Mouse (Mus musculus) erythroblast, embryonic 14.5 days (primary cell): Measurements from ENCODE around the gene Asxl1. TPM values are rescaled to one million over a fixed set of nuclear protein-coding genes. Genes with fewer than 3 reads are reported as not detected.
"Not testable (repeated sequence)": the region's sequence is repeated elsewhere in the genome, so short reads cannot be mapped to it uniquely, and the experiment has no call there.

Experiments
- H3K27me3 ChIP-seq: 2 replicates; pipeline ENCODE4 v1.6.1; 2012; ENCODE audit warnings: inconsistent platforms; ENCODE audit not compliant: control insufficient read depth
- H3K36me3 ChIP-seq: 2 replicates; pipeline ENCODE4 v1.6.1; 2012; ENCODE audit warnings: mild to moderate bottlenecking, inconsistent platforms; ENCODE audit not compliant: control insufficient read depth
- H3K4me1 ChIP-seq: 2 replicates; pipeline ENCODE4 v1.6.1; 2012; ENCODE audit warnings: inconsistent platforms; ENCODE audit not compliant: control insufficient read depth
- H3K4me3 ChIP-seq: replicated peaks from 2 replicates; pipeline ENCODE3; 2012; ENCODE audit warnings: moderate library complexity, mild to moderate bottlenecking, inconsistent platforms
- H3K9me3 ChIP-seq: 2 replicates; pipeline ENCODE4 v1.6.1; 2012; ENCODE audit warnings: low read length, inconsistent platforms, mixed read lengths; ENCODE audit not compliant: control insufficient read depth
- GATA1 ChIP-seq: IDR thresholded peaks from 2 replicates; pipeline ENCODE4 v1.6.1; 2012; ENCODE audit warnings: low read length, inconsistent platforms, mixed read lengths
- TAL1 ChIP-seq: IDR thresholded peaks from 3 replicates; pipeline ENCODE4 v1.6.1; 2012; ENCODE audit warnings: low read length, inconsistent platforms, mixed read lengths
- polyA plus RNA-seq: library from polyadenylated mRNA; stranded (reverse); fragments of >175 nt; gene quantifications from 2 replicates; pipeline ENCODE4 v1.2.3, GENCODE M21; 2012

The Asxl1 gene
- polyA plus RNA-seq, 1 experiment = 0.97 TPM

- no peaks in the 10 kb centered on the region for H3K27me3 ChIP-seq
- H3K36me3 ChIP-seq = peaks cover 92% of the 10 kb centered on the region
- H3K4me3 ChIP-seq = no peak overlapping the region
- peaks cover 12% of the 10 kb centered on the region for H3K4me1 ChIP-seq
- no peak for TF ChIP-seq GATA1
- TF ChIP-seq TAL1 = no peak
- H3K9me3 ChIP-seq = no peaks in the 10 kb centered on the region
Measured at GRCm38 (mm10) chr2:153356784-153357183, 11.2 kb downstream of the Asxl1 start.

- Histone ChIP-seq H3K36me3 (peaks cover 92% of the 10 kb centered on the region), H3K4me1 (peaks cover 9% of the 10 kb centered on the region)
Measured at GRCm38 (mm10) chr2:153361101-153361710, 15.6 kb downstream of the Asxl1 start.

GRCm38 (mm10) chr2:153364531-153364930 lies 18.9 kb downstream of the Asxl1 start:
- H3K9me3 ChIP-seq, H3K27me3 ChIP-seq, H3K4me1 ChIP-seq, H3K4me3 ChIP-seq: not testable (repeated sequence)
- peaks cover 91% of the 10 kb centered on the region for H3K36me3 ChIP-seq

More at GRCm38 (mm10) chr2:153361101-153361710, 15.6 kb downstream of the Asxl1 start:
- TF ChIP-seq TAL1 (no peak), GATA1 (no peak)
- Histone ChIP-seq H3K9me3 (no peaks in the 10 kb centered on the region), H3K27me3 (no peaks in the 10 kb centered on the region), H3K4me3 (no peak overlapping the region)

DNA sequence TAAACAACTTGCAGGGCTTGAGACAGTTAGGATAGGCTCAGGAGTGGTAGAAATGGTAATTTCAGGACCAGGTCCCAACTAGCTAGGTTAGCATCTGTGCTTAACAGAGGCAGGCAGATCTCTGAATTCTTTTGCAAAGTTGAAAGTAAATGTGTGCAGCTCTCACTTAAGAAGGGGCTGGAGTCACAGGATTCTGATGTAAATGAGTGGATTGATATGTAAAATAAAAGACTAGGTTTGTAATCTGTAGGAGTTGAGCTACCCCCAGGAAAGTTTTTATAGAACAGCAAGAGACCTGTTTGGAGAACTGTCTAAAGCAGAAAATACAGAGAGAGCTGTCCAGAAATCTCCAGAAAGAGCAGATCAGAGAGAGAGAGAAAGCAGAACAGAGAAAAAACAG lies 25.2 kb downstream of the Asxl1 start:
- H3K27me3 ChIP-seq = no peaks in the 10 kb centered on the region
- TF ChIP-seq GATA1 = no peak
- TF ChIP-seq TAL1 = no peak
- peaks cover 73% of the 10 kb centered on the region for H3K36me3 ChIP-seq
- H3K4me1 ChIP-seq = peaks cover 2% of the 10 kb centered on the region; the same call in 1 of the 2 replicates
- H3K9me3 ChIP-seq = no peaks in the 10 kb centered on the region
- no peak overlapping the region for H3K4me3 ChIP-seq

DNA sequence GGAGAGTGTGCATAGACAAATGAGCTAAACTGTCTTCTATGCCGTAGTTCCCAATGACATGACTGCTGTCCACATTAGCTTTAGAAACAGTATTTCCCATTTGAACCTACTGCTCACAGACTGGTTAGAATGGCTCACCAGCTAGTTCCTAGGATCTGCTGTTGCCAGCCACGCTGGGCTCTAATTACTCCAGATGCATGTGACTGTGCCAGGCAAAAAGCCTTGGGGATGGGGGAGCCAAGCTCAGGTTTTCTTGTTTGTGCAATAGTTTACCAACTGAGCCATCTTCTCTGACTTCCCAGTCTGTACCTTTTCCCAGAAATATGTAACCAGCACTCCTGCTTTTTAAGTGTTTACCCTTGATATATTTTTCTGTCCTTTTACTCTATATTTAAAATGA lies 29.8 kb downstream of the Asxl1 start:
- no peak for TF ChIP-seq GATA1
- no peak for TF ChIP-seq TAL1
- peaks cover 9% of the 10 kb centered on the region for H3K4me1 ChIP-seq
- H3K27me3 ChIP-seq = no peaks in the 10 kb centered on the region
- H3K36me3 ChIP-seq = peaks cover 67% of the 10 kb centered on the region
- H3K9me3 ChIP-seq = no peaks in the 10 kb centered on the region
- H3K4me3 ChIP-seq = no peak overlapping the region

GRCm38 (mm10) chr2:153380479-153380878 lies 34.9 kb downstream of the Asxl1 start:
- H3K36me3 ChIP-seq = peaks cover 85% of the 10 kb centered on the region
- peaks cover 7% of the 10 kb centered on the region for H3K4me1 ChIP-seq
- no peak for TF ChIP-seq GATA1
- no peak for TF ChIP-seq TAL1
- no peaks in the 10 kb centered on the region for H3K9me3 ChIP-seq
- no peak overlapping the region for H3K4me3 ChIP-seq
- no peaks in the 10 kb centered on the region for H3K27me3 ChIP-seq

GRCm38 (mm10) chr2:153389831-153390230 lies 44.2 kb downstream of the Asxl1 start:
- H3K36me3 ChIP-seq = peaks cover 82% of the 10 kb centered on the region
- TF ChIP-seq TAL1 (no peak), GATA1 (no peak)
- peaks cover 20% of the 10 kb centered on the region for H3K4me1 ChIP-seq
- H3K4me3 ChIP-seq = no peak overlapping the region
- H3K9me3 ChIP-seq = peaks cover 9% of the 10 kb centered on the region
- no peaks in the 10 kb centered on the region for H3K27me3 ChIP-seq

DNA sequence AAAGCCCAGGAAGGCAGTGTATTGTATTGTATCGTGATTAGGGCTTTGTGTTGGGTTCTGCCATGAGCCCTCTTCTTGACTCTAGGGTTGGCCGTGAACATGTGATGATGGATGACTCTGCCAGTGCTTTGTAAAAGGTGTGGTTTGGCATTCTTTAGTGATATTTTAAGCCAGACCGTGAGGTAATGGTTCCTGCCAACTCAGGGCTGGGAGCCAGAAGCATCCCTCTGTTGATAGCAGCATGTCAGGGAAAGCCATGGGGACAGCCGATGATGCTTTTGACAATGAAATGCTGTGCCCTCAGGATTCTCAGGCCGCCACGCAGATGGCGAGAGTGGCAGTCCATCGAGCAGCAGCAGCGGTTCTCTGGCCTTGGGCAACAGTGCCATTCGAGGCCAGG lies 47.4 kb downstream of the Asxl1 start:
- Histone ChIP-seq H3K27me3 (no peaks in the 10 kb centered on the region), H3K4me1 (peaks cover 20% of the 10 kb centered on the region), H3K9me3 (peaks cover 10% of the 10 kb centered on the region), H3K4me3 (no peak overlapping the region), H3K36me3 (peaks cover 90% of the 10 kb centered on the region)
- no peak for TF ChIP-seq TAL1
- no peak for TF ChIP-seq GATA1

- H3K36me3 ChIP-seq = peaks cover 97% of the 10 kb centered on the region
- no peaks in the 10 kb centered on the region for H3K4me1 ChIP-seq
- no peak for TF ChIP-seq GATA1
- TF ChIP-seq TAL1 = no peak
- H3K27me3 ChIP-seq = no peaks in the 10 kb centered on the region
- H3K9me3 ChIP-seq = peaks cover 10% of the 10 kb centered on the region
- H3K4me3 ChIP-seq = no peak overlapping the region
Measured at GRCm38 (mm10) chr2:153397790-153398515, 52.3 kb downstream of the Asxl1 start.
